Mouse (Mus musculus) MEL (cell line): ENCODE data around the gene Zg16.

Source experiments
- CTCF ChIP-seq, 3 experiments: IDR thresholded peaks in 2 of 3; conservative IDR thresholded peaks in 1 of 3; 2 replicates each; pipeline ENCODE4 v1.5.1; 2011 to 2012; ENCODE audit warnings: low read length in 3 of 3, low read depth in 2 of 3, mild to moderate bottlenecking in 2 of 3, improper control_type of control experiment in 1 of 3, inconsistent platforms in 1 of 3, mixed read lengths in 1 of 3, moderate library complexity in 1 of 3; ENCODE audit not compliant: control insufficient read depth in 1 of 3, insufficient read depth in 1 of 3, poor library complexity in 1 of 3, severe bottlenecking in 1 of 3
- EP300 ChIP-seq, 2 experiments: IDR thresholded peaks; 2 replicates each; pipeline ENCODE4 v1.6.1; 2011; ENCODE audit warnings: improper control_type of control experiment in 2 of 2, low read length in 2 of 2, low read depth in 1 of 2, mild to moderate bottlenecking in 1 of 2
- MAFK ChIP-seq: IDR thresholded peaks from 2 replicates; pipeline ENCODE4 v1.6.1; 2011; ENCODE audit warnings: low read depth, mild to moderate bottlenecking, low read length, improper control_type of control experiment, borderline replicate concordance
- MAX ChIP-seq: IDR thresholded peaks from 2 replicates; pipeline ENCODE4 v1.6.1; 2011; ENCODE audit warnings: low read length, improper control_type of control experiment
- MEF2A ChIP-seq: IDR thresholded peaks from 2 replicates; pipeline ENCODE4 v1.6.1; 2014; ENCODE audit warnings: low read depth, mild to moderate bottlenecking, inconsistent platforms, low read length, improper control_type of control experiment; ENCODE audit not compliant: poor library complexity, insufficient replicate concordance, severe bottlenecking; ENCODE audit errors: extremely low read depth
- MXI1 ChIP-seq: IDR thresholded peaks from 2 replicates; pipeline ENCODE4 v1.6.1; 2011; ENCODE audit warnings: mild to moderate bottlenecking, low read depth, low read length, improper control_type of control experiment
- POLR2A ChIP-seq, 2 experiments: IDR thresholded peaks; 2 replicates each; pipeline ENCODE4 v1.6.1; 2011 to 2012; ENCODE audit warnings: low read length in 2 of 2, mild to moderate bottlenecking in 2 of 2, control low read depth in 1 of 2, improper control_type of control experiment in 1 of 2, low read depth in 1 of 2, moderate library complexity in 1 of 2; ENCODE audit not compliant: control insufficient read depth in 1 of 2, insufficient read depth in 1 of 2, poor library complexity in 1 of 2
- POLR2AphosphoS2 ChIP-seq: IDR thresholded peaks from 2 replicates; pipeline ENCODE4 v1.6.1; 2011; ENCODE audit warnings: low read length, improper control_type of control experiment
- POLR2AphosphoS5 ChIP-seq: IDR thresholded peaks from 2 replicates; pipeline ENCODE4 v1.6.1; 2012; ENCODE audit warnings: low read depth, borderline replicate concordance, mild to moderate bottlenecking, inconsistent platforms, low read length, moderate library complexity, mixed read lengths
- TCF12 ChIP-seq: IDR thresholded peaks from 2 replicates; pipeline ENCODE4 v1.6.1; 2014; ENCODE audit warnings: low read depth, mild to moderate bottlenecking, inconsistent platforms, low read length, improper control_type of control experiment, moderate library complexity
- UBTF ChIP-seq: IDR thresholded peaks from 2 replicates; pipeline ENCODE4 v1.6.1; 2012; ENCODE audit warnings: low read depth, mild to moderate bottlenecking, inconsistent platforms, low read length, improper control_type of control experiment, moderate library complexity, borderline replicate concordance; ENCODE audit not compliant: insufficient read depth

DNA sequence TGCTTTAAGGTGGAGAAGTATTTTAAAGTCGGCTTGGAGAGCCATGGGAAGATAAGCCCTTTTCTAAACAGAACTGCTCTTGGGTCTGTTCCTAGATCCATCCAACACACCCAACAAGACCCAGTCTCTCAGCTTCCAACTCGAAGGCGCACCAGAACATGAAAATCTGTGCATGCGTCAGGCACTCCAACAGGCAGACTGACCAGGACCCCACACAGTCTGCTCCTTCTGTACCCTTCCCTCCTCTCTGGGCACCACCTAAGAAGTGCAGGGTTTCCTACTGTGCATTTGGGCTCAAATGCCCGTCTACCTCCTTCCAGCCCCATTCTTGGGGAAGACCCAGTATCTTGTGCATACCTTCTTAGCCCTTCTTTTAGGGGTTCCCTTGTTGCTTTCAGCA, 66.6 kb downstream of the Zg16 start:
- TF ChIP-seq POLR2A (IDR thresholded peaks at IDR 0.05; ENCODE audit: control insufficient read depth in 1 of 2, insufficient read depth in 1 of 2, low read depth in 1 of 2, low read length in 2 of 2, poor library complexity in 1 of 2) (no peak), EP300 (IDR thresholded peaks at IDR 0.05; ENCODE audit: low read depth in 1 of 2, low read length in 2 of 2) (no peak), MAFK (no peak), POLR2AphosphoS2 (no peak), CTCF (IDR thresholded peaks at IDR 0.05 in 2 of 3, conservative IDR thresholded peaks at IDR 0.05 in 1 of 3; ENCODE audit: control insufficient read depth in 1 of 3, insufficient read depth in 1 of 3, low read depth in 2 of 3, low read length in 3 of 3, poor library complexity in 1 of 3, severe bottlenecking in 1 of 3) (no peak), MAX (no peak), TCF12 (no peak), MXI1 (no peak), UBTF (no peak), MEF2A (no peak), POLR2AphosphoS5 (no peak)
